Mouse (Mus musculus) intestine, embryonic 14.5 days (tissue): ENCODE measurements around the gene Tex14. TPM values are rescaled to one million over a fixed set of nuclear protein-coding genes. Genes with fewer than 3 reads are reported as not detected.
A peak's percentile ranks its signal among the peaks of the same experiment; 100 is the strongest.

Experiments used
- ATAC-seq: fragments of 200-750 bp; cut with Nextera tagmentation; replicated peaks from 2 replicates; pipeline ENCODE4 v1.8.0; 2017; ENCODE audit warnings: low read depth, moderate number of reproducible peaks, moderate TSS enrichment, moderate library complexity; ENCODE audit not compliant: low FRiP score, low TSS enrichment
- DNase-seq: peaks from one replicate; pipeline ENCODE4 v3.0.0-alpha.2; 2018; ENCODE audit warnings: low spot score
- H3K27ac ChIP-seq: fragments of 300-500 bp; sonication (generic); 2 replicates; pipeline ENCODE4 v1.5.1; 2014; ENCODE audit warnings: low read depth, mild to moderate bottlenecking, control low read depth
- H3K27me3 ChIP-seq: fragments of 300-500 bp; sonication (generic); replicated peaks from 2 replicates; pipeline ENCODE4 v1.6.1; 2014; ENCODE audit warnings: low read length, control low read depth; ENCODE audit not compliant: control insufficient read depth, insufficient read depth
- H3K36me3 ChIP-seq: fragments of 300-500 bp; sonication (generic); 2 replicates; pipeline ENCODE4 v1.6.1; 2014; ENCODE audit warnings: low read length, control low read depth; ENCODE audit not compliant: control insufficient read depth, insufficient read depth
- H3K4me1 ChIP-seq: fragments of 300-500 bp; sonication (generic); replicated peaks from 2 replicates; pipeline ENCODE4 v1.6.1; 2014; ENCODE audit warnings: low read length, control low read depth, mixed read lengths; ENCODE audit not compliant: control insufficient read depth, insufficient read depth
- H3K4me2 ChIP-seq: fragments of 300-500 bp; sonication (generic); 2 replicates; pipeline ENCODE4 v1.6.1; 2014; ENCODE audit warnings: low read length
- H3K4me3 ChIP-seq: fragments of 300-500 bp; sonication (generic); 2 replicates; pipeline ENCODE4 v1.5.1; 2014; ENCODE audit warnings: low read depth, low read length, control low read depth, mixed read lengths
- H3K9ac ChIP-seq: fragments of 300-500 bp; sonication (generic); 2 replicates; pipeline ENCODE4 v1.6.1; 2014; ENCODE audit warnings: mild to moderate bottlenecking, low read length
- H3K9me3 ChIP-seq: fragments of 300-500 bp; sonication (generic); 2 replicates; pipeline ENCODE4 v1.6.1; 2016; ENCODE audit warnings: low read length, control low read depth; ENCODE audit not compliant: control insufficient read depth
- WGBS: fragments of 180-500 bp; shearing (Covaris S2); extraction: QIAGEN DNeasy Blood & Tissue Kit; methylation state at CpG from one replicate; pipeline ENCODE4 v1.1.7; 2014; 5-methylcytosine and 5-hydroxymethylcytosine counted together
- polyA plus RNA-seq: library from polyadenylated mRNA; unstranded; fragments of >200 nt; fragmentation: Nextera tagmentation; extraction: Ambion mirVana; gene quantifications from 2 replicates; pipeline ENCODE4 v1.2.1, GENCODE M21; 2014

Gene Tex14
- polyA plus RNA-seq, 1 experiment from 2014 or later, result 0.65 TPM

DNA sequence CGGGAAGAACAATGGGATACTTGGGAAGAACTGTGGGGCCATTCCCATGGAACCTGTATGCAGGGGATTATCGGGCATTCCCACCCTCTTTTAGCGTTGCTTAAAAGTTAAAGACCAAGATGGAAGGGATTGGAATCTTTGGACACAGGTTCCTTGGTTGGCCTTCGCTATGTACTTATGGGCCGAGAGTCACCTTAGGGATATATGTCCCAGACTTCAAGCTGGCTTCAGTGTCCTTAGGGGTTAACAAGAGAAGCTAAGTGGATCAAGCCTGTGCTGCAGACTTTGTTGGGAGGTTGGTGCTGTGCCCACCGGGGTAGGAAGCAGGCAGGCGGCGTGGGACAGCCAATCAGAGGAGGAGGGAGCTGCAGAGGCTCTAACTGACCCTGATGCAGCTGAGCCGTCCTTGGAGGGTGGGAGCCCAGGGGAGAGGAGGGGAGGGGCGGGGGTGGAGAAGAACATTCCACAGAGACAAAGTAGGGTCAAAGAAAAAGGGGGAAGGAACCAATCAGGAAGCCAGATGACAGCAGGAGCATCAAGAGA is 175.7 kb downstream of the Tex14 start:
- no peak overlapping the region for H3K4me3 ChIP-seq
- H3K9me3 ChIP-seq, result no peaks in the 10 kb centered on the region
- ATAC-seq (no peak), DNase-seq (no peak)
- no peak overlapping the region for H3K4me2 ChIP-seq
- no peaks in the 10 kb centered on the region for H3K36me3 ChIP-seq
- H3K9ac ChIP-seq, result no peak overlapping the region
- peaks cover 10% of the 10 kb centered on the region for H3K4me1 ChIP-seq
- H3K27ac ChIP-seq, result no peak overlapping the region
- WGBS, result 54% methylated on average over 10 of the region's 10 CpGs
- no peaks in the 10 kb centered on the region for H3K27me3 ChIP-seq

DNA sequence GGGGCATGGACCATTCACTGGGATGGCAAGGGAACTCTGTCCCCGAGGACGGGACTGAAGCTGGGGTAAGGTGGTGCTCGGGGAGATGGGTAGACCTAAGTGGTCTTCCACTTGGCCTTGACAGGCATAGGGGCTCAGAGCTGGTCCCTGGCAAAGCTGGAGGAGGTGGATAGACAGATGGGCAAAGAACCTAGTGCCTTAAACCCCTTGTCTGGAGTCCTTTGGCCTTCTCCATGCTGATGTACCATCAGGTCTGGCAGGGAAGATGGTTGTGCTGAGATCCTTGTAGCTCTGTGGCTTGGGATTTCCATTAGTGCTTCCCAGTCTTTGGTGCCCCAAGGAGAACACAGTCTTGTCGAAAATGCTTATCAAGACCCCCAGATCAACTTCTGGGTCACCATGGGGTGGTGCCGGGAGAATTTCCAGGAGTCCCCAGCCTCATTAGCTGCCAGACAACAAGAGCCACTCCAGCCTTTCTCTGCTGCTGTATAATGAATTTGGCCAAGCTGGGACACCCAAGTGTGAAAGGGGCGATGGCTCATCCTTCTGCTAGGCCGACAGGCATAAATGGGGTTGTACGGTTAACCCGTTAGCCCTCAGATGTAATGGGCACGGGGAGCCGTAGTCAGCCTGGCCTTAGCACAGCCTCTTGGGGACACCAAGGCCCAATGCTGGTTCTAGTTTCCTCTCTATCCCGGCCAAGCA is 176.4 kb downstream of the Tex14 start:
- Histone ChIP-seq H3K4me2 (no peak overlapping the region), H3K4me3 (no peak overlapping the region), H3K9ac (no peak overlapping the region), H3K9me3 (no peaks in the 10 kb centered on the region), H3K36me3 (no peaks in the 10 kb centered on the region), H3K27ac (no peak overlapping the region), H3K27me3 (no peaks in the 10 kb centered on the region), H3K4me1 (peaks cover 10% of the 10 kb centered on the region)
- ATAC-seq, result no peak
- DNase-seq, result no peak
- WGBS, result 85% methylated on average over 12 of the region's 12 CpGs

DNA sequence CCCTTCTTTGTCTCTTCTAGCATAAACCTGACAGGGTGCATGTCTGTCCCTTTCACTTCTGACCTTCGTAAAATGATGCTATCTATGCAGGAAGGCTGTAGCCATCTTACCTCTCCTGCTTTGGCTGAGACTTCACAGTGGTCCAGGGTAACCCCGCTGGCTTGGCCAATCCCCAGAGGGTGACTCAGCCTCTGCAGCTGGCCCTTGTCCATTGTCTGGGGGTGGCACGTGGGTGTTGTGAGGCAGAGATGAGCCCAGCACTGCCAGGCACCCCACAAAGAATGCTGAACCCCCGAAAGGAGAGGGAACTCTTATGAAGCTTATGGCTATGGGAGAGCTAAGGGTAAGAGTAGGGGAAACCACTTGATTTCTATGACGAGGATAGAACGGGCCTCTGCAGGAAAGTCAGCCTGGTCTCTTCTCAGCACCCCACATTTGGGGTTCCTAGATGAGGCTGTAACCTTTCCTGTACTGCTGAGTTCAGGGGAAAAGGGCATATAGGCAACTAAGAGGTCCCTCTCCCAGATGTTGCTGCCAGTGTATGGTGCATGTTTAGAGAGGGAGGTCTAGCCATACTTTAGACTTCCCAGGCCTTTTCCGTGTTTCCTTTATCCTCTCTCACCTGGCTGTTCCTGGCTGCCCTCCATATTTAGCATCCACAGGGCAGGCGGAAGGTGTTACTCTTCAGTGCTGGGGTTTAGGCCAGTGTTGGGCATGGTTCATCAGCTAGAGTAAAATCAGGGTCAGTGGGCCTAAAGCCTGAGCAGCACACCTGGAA is 177.3 kb downstream of the Tex14 start:
- no peak overlapping the region for H3K9ac ChIP-seq
- H3K9me3 ChIP-seq, result no peaks in the 10 kb centered on the region
- H3K4me2 ChIP-seq, result no peak overlapping the region
- ATAC-seq, result no peak
- no peaks in the 10 kb centered on the region for H3K36me3 ChIP-seq
- H3K27me3 ChIP-seq, result no peaks in the 10 kb centered on the region
- WGBS, result 81% methylated on average over 8 of the region's 8 CpGs
- no peak for DNase-seq
- peaks cover 10% of the 10 kb centered on the region for H3K4me1 ChIP-seq
- H3K27ac ChIP-seq, result no peak overlapping the region
- no peak overlapping the region for H3K4me3 ChIP-seq

DNA sequence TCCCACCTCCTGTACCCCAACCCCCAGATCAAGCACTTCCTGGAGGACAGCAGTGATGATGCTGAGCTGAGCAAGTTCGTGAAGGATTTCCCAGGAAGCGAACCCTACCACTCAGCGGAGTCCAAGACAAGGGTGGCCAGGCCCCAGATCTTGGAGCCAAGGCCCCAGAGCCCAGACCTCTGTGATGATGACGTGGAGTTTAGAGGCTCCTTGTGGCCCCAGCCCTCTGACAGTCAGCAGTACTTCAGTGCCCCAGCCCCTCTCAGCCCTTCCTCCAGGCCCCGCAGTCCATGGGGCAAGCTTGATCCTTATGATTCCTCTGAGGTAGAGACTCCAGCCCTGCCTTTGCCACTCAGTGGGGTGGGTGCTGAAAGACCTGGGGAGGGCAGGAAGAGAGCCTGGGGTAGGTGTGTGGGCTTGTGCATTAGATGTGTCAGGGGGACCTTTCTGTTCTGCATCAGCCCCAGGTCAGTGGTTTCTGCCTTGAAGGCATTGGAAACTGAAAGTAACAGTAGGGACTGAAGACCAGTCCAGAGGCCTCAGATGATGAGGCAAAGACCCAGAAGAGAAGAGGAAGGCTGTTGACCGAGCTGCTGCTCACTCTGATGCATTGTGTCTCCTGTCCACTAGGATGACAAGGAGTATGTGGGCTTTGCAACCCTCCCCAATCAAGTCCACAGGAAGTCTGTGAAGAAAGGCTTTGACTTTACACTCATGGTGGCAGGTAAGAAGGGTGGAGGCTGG is 178.6 kb downstream of the Tex14 start:
- Histone ChIP-seq H3K4me1 (peaks cover 4% of the 10 kb centered on the region; the same call in 1 of the 2 replicates), H3K9me3 (no peaks in the 10 kb centered on the region), H3K4me2 (no peak overlapping the region), H3K36me3 (no peaks in the 10 kb centered on the region), H3K27me3 (no peaks in the 10 kb centered on the region), H3K27ac (no peak overlapping the region), H3K9ac (no peak overlapping the region), H3K4me3 (no peak overlapping the region)
- WGBS, result 80% methylated on average over 6 of the region's 6 CpGs
- ATAC-seq, result no peak
- DNase-seq, result no peak

DNA sequence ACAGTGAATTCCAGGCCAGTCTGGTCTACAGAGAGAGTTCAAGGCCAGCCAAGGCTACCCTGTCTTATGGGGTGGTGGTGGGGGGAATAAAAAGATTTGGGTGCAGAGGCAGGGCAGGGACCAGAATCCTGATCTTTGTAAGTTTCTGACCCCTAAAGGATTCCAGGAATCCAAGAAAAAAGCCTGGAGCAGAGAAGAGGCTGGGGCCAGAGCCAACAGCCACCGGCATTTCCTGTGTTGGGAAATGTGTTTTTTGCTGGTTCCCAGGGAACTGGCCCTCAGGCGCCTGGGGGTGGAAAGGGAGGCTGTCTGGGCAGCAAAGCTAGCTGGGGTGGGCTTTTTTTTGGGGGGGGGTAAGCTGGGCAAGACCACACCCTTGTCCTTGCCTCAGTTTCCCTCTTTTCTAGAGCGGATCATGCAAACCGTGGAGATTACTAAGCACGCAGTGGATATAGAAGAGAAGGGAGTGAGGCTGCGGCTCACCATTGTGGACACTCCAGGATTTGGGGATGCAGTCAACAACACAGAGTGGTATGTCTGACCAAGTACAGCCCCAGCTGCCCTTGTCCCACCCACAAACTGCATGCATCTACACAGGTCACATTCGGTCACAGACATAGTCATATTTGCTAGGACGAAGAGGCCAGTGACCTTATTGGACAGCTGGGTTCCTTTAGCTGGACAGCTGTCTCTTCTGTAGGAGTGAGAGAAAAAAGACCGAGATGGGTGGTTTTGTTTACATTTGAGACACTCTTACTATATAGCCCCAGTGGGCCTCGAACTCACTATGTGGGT is 180.0 kb downstream of the Tex14 start:
- WGBS, result 69% methylated on average over 10 of the region's 10 CpGs
- Histone ChIP-seq H3K27ac (0 out of 2 replicates have a peak overlapping the region, but pooled peaks have one; percentile 16), H3K36me3 (no peaks in the 10 kb centered on the region), H3K4me1 (peaks cover 11% of the 10 kb centered on the region; the same call in 1 of the 2 replicates), H3K27me3 (no peaks in the 10 kb centered on the region), H3K4me3 (no peak overlapping the region), H3K4me2 (no peak overlapping the region), H3K9ac (no peak overlapping the region), H3K9me3 (no peaks in the 10 kb centered on the region)
- DNase-seq, result no peak
- ATAC-seq, result no peak

DNA sequence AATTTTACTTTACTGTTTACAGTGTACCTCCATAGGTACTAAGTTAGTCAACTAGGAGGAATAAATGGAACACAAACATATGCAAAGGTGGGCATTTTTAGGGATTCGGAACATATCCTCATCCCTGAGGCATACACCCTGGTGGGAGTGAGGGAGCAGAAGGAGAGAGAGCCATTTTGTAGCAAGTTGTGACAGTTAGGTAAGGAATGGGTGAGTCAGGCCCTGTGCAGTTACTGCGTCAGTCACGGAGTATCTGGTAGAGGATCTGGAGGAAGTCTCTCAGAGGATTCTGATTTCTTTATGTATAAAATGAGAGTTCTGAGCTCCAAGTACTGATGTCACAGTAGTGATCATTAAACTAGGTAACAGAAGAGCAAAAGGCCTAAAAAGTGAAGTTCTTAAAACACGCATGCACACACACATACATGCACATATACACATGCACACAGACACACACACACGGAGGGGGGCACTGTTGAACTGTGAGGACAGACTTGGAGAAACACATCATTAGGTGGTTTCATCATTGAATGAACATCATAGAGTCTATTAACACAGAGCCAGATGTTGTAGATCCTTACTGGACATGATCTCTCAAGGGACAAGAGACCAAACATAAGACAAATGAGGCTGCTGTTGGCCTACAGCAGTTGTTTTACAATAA is 182.5 kb downstream of the Tex14 start:
- H3K27ac ChIP-seq, result no peak overlapping the region
- no peak overlapping the region for H3K4me2 ChIP-seq
- H3K27me3 ChIP-seq, result no peaks in the 10 kb centered on the region
- DNase-seq (no peak), ATAC-seq (no peak)
- H3K4me3 ChIP-seq, result no peak overlapping the region
- peaks cover 19% of the 10 kb centered on the region; the same call in 1 of the 2 replicates for H3K4me1 ChIP-seq
- H3K9me3 ChIP-seq, result no peaks in the 10 kb centered on the region
- H3K36me3 ChIP-seq, result no peaks in the 10 kb centered on the region
- H3K9ac ChIP-seq, result no peak overlapping the region
- WGBS, result 92% methylated on average over 5 of the region's 5 CpGs

DNA sequence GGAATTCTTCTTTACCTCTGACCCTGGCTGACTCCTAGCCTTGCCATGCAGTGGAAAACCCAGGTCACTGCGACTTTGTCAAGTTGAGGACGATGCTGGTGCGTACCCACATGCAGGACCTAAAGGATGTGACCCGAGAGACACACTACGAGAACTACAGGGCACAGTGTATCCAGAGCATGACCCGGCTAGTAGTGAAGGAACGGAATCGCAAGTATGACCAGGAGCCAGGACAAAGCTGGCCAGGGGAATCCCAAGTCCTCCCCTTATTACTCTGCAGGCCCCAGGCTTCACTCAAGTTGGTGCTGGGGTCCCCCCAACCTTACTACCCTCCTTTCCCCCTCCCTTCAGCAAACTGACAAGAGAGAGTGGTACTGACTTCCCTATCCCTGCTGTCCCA is 184.7 kb downstream of the Tex14 start:
- H3K4me3 ChIP-seq, result no peak overlapping the region; the same call in 1 of the 2 replicates

More for the DNA sequence above, 184.7 kb downstream of the Tex14 start:
- Histone ChIP-seq H3K4me2 (peak overlapping the region; percentile 82), H3K36me3 (peaks cover 12% of the 10 kb centered on the region; the same call in 1 of the 2 replicates), H3K4me1 (peaks cover 33% of the 10 kb centered on the region), H3K27me3 (no peaks in the 10 kb centered on the region), H3K27ac (no peak overlapping the region), H3K9me3 (no peaks in the 10 kb centered on the region), H3K9ac (no peak overlapping the region)
- ATAC-seq (no peak), DNase-seq (no peak)
- 87% methylated on average over 8 of the region's 8 CpGs for WGBS
